Mouse (Mus musculus): ENCODE results near the gene Eif2b2. TPM values are rescaled to one million over a fixed set of nuclear protein-coding genes. Genes with fewer than 3 reads are reported as not detected.

Gene Eif2b2
- polyA plus RNA-seq, 1 experiment from 2014 or later: 68.8 TPM

- H3K27me3 ChIP-seq: no peaks in the 10 kb centered on the region
- TF ChIP-seq CTCF (IDR thresholded peaks at IDR 0.05): no peak
- ATAC-seq (peak; percentile 85), DNase-seq (ENCODE audit: low read depth, low spot score) (peak; percentile 73)
- in situ Hi-C loops (cut with MboI; ENCODE audit: low pct_unique_long_range_greater_than_20kb): loop anchor here (5.0 kb wide), 1 partner anchor 54 kb away; the partner anchor contains the start of genes Acyp1 and Zc2hc1c
- ChIA-PET CTCF (no interaction called here), POLR2A (no interaction called here)
Measured at GRCm38 (mm10) chr12:85233376-85234358, 14.4 kb downstream of the Eif2b2 start.

- ATAC-seq (no peak), DNase-seq (ENCODE audit: low read depth, low spot score) (no peak)
- TF ChIP-seq CTCF (IDR thresholded peaks at IDR 0.05): no peak
- in situ Hi-C loops (cut with MboI; ENCODE audit: low pct_unique_long_range_greater_than_20kb): no loop called here
- no peaks in the 10 kb centered on the region for H3K27me3 ChIP-seq
- POLR2A ChIA-PET: interaction anchor here (0.9 kb wide), 1 partner anchor 42 kb away, joined by 3 read pairs; no protein-coding TSS in a partner anchor
- CTCF ChIA-PET: no interaction called here
Measured at GRCm38 (mm10) chr12:85237553-85237952, 18.3 kb downstream of the Eif2b2 start.

DNA sequence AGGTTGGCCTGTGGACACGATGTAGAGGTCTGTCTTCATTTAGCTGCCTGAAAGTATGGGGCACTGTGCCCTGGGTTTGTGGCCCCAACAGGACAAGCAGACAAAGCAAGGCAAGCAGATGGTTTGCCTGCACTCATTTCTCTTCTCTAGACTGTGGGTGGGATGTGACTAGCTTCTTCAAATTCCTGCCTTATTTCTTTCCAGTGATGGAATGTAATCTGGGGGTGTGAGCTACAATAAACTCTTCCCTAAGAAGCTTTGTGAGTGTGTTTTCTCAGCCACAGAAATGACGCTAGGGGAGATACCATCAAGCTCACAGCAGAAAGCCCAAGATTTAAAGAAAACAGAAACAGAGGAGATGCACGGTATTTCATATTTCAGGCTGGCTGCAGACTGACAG is 32.8 kb downstream of the Eif2b2 start:
- no peak for ATAC-seq
- ChIA-PET POLR2A (no interaction called here), CTCF (interaction anchor here (1.2 kb wide), 1 partner anchor 22 kb away, joined by 3 read pairs; no protein-coding TSS in a partner anchor)
- no peak for TF ChIP-seq CTCF (IDR thresholded peaks at IDR 0.05)
- H3K27me3 ChIP-seq: no peaks in the 10 kb centered on the region
- no peak for DNase-seq (ENCODE audit: low read depth, low spot score)
- in situ Hi-C loops (cut with MboI; ENCODE audit: low pct_unique_long_range_greater_than_20kb): no loop called here

DNA sequence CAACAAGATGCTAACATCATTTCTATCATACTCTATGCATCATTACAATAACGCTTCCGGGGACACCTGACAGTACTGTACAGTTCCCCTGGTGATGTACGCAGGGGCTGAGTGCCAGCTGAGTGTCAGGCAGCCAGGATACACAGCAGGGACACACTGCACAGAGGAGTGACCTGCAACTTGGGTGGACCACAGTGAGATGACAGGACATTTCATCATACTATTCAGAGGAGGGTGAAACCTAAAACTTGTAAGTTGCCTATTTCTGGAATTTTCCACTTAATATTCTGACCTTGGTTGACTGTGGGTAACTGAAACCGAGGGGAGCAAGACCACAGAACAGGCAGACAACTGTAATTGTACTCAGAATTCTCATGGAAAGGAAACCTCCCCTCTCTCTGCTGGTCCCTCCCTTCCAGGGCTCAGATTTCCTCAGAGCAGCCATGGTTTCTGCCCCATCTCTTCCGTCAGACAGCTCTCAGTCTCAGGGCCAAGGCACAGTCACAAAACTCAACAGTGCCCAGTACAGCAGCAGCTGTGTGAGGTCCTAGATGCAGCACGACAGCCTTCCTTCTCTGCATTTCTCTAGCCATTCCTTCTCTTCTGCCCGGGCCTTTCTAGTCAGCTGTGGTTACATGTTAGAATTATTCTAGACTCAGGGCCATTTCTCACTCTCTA is 36.9 kb downstream of the Eif2b2 start:
- no peak for DNase-seq (ENCODE audit: low read depth, low spot score)
- POLR2A ChIA-PET: no interaction called here
- CTCF ChIA-PET: interaction anchor here (1.1 kb wide), 1 partner anchor 9 kb away, joined by 5 read pairs; no protein-coding TSS in a partner anchor
- no peaks in the 10 kb centered on the region for H3K27me3 ChIP-seq
- in situ Hi-C loops (cut with MboI; ENCODE audit: low pct_unique_long_range_greater_than_20kb): no loop called here
- no peak for ATAC-seq
- no peak for TF ChIP-seq CTCF (IDR thresholded peaks at IDR 0.05)

- H3K27me3 ChIP-seq: no peaks in the 10 kb centered on the region
- DNase-seq (ENCODE audit: low read depth, low spot score) (no peak), ATAC-seq (no peak)
- ChIA-PET POLR2A (no interaction called here), CTCF (interaction anchor here (1.1 kb wide), 1 partner anchor 10 kb away, joined by 5 read pairs; no protein-coding TSS in a partner anchor)
- in situ Hi-C loops (cut with MboI; ENCODE audit: low pct_unique_long_range_greater_than_20kb): no loop called here
- TF ChIP-seq CTCF (IDR thresholded peaks at IDR 0.05): no peak
Measured at GRCm38 (mm10) chr12:85257008-85257639, 37.8 kb downstream of the Eif2b2 start.

GRCm38 (mm10) chr12:85262489-85262888 is 43.2 kb downstream of the Eif2b2 start:
- DNase-seq (ENCODE audit: low read depth, low spot score) (no peak), ATAC-seq (no peak)
- ChIA-PET POLR2A (no interaction called here), CTCF (interaction anchor here (1.5 kb wide), 1 partner anchor 9 kb away, joined by 3 read pairs; no protein-coding TSS in a partner anchor)
- in situ Hi-C loops (cut with MboI; ENCODE audit: low pct_unique_long_range_greater_than_20kb): no loop called here
- no peak for TF ChIP-seq CTCF (IDR thresholded peaks at IDR 0.05)
- no peaks in the 10 kb centered on the region for H3K27me3 ChIP-seq

DNA sequence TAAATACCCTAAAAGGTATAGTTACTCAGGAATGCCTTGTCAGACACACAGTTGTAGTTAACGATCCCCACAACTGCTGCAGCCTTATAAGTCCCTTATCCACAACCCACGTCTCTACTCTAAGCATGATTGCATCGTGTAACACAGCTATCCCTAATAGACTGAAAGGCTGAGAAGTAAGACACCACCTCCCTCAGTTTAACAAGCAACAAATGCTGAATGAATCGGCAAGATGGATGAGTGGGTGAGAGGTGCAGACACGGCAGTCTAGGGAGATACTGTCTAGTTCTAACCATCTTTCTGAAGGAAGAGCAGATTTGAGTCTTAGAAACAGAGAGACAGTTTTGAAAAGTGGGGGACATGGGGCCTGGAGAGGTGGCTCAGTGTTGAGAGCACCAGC is 43.9 kb downstream of the Eif2b2 start:
- ATAC-seq: no peak
- no peak for DNase-seq (ENCODE audit: low read depth, low spot score)
- POLR2A ChIA-PET: no interaction called here
- TF ChIP-seq CTCF (IDR thresholded peaks at IDR 0.05): no peak
- H3K27me3 ChIP-seq: no peaks in the 10 kb centered on the region
- in situ Hi-C loops (cut with MboI; ENCODE audit: low pct_unique_long_range_greater_than_20kb): no loop called here
- CTCF ChIA-PET: interaction anchor here (1.5 kb wide), 1 partner anchor 10 kb away, joined by 3 read pairs; no protein-coding TSS in a partner anchor

GRCm38 (mm10) chr12:85264531-85264930 is 45.2 kb downstream of the Eif2b2 start:
- CTCF ChIA-PET: interaction anchor here (1.0 kb wide), 1 partner anchor 11 kb away, joined by 4 read pairs; no protein-coding TSS in a partner anchor
- DNase-seq (ENCODE audit: low read depth, low spot score): no peak
- in situ Hi-C loops (cut with MboI; ENCODE audit: low pct_unique_long_range_greater_than_20kb): no loop called here

DNA sequence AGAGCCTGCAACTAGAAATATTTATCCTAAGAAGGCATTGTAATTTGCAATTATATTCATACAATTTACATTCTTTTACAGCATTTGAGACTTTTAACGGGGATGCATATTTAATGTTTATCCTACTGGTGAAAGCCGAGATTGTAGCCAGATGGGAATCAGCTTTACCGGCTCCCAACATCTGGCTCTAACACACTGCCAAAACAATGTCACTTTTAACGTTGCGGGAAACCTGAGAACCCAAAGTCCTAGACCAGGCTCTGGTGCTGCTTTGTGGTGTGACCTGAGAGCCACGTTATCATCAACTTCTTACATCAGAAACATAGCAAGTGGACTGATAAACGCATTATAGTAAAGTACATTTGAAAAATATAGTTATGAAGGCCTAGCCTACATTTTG is 45.7 kb downstream of the Eif2b2 start:
- ATAC-seq (no peak), DNase-seq (ENCODE audit: low read depth, low spot score) (no peak)
- TF ChIP-seq CTCF (IDR thresholded peaks at IDR 0.05): no peak
- CTCF ChIA-PET: interaction anchor here (1.0 kb wide), 1 partner anchor 12 kb away, joined by 4 read pairs; no protein-coding TSS in a partner anchor
- H3K27me3 ChIP-seq: no peaks in the 10 kb centered on the region
- in situ Hi-C loops (cut with MboI; ENCODE audit: low pct_unique_long_range_greater_than_20kb): no loop called here
- POLR2A ChIA-PET: no interaction called here

More at GRCm38 (mm10) chr12:85264531-85264930, 45.2 kb downstream of the Eif2b2 start:
- POLR2A ChIA-PET: no interaction called here
- ATAC-seq: no peak
- no peaks in the 10 kb centered on the region for H3K27me3 ChIP-seq
- no peak for TF ChIP-seq CTCF (IDR thresholded peaks at IDR 0.05)

GRCm38 (mm10) chr12:85266248-85266647 is 47.0 kb downstream of the Eif2b2 start:
- POLR2A ChIA-PET: no interaction called here
- TF ChIP-seq CTCF (IDR thresholded peaks at IDR 0.05): no peak
- no peaks in the 10 kb centered on the region for H3K27me3 ChIP-seq
- CTCF ChIA-PET: no interaction called here
- no peak for ATAC-seq
- in situ Hi-C loops (cut with MboI; ENCODE audit: low pct_unique_long_range_greater_than_20kb): no loop called here
- no peak for DNase-seq (ENCODE audit: low read depth, low spot score)
